Mouse (Mus musculus): ENCODE measurements around the gene Fbln2.

DNA sequence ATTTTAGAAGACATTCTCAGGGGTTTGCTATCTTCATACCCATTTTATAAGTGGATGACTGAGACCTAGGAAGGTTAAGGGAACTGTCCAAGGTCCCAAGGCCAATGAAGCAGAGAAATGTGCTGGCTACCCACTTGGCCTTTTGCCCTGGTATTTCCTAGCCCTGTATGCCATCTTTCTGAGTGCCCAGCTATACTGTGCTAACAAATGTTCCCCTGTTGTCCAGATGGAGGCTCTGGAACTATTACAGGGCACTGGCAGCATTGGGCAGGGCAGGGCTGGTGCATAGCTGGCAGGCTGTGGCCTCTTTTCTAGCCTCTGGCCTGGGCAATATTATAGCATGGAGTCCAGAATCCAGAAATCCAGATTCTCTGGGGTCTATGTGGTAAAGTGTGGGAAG, 28.7 kb downstream of the Fbln2 start:
- TF ChIP-seq CTCF (conservative IDR thresholded peaks at IDR 0.05; ENCODE audit: low read length): no peak
- TF ChIP-seq NANOG (IDR thresholded peaks at IDR 0.05; ENCODE audit: borderline replicate concordance, low read length): no peak

Data from E14TG2a.4 (cell line).